Mouse (Mus musculus): Measurements from ENCODE around the gene Hoxa5. TPM values are rescaled to one million over a fixed set of nuclear protein-coding genes. Genes with fewer than 3 reads are reported as not detected.

Hoxa5 gene
- polyA plus RNA-seq, 1 experiment from 2014 or later = not detected

- Histone ChIP-seq H3K27ac (ENCODE audit: low read depth, low read length) (no peak overlapping the region), H3K9ac (ENCODE audit: low read length) (no peak overlapping the region), H3K4me3 (ENCODE audit: low read depth, low read length) (no peak overlapping the region), H3K9me3 (replicated peaks; ENCODE audit: control insufficient read depth, low read length) (no peaks in the 10 kb centered on the region), H3K36me3 (ENCODE audit: control insufficient read depth, insufficient read depth, low read length) (no peaks in the 10 kb centered on the region), H3K4me1 (ENCODE audit: control insufficient read depth, insufficient read depth, low read length) (no peaks in the 10 kb centered on the region), H3K4me2 (ENCODE audit: low read length) (no peak overlapping the region), H3K27me3 (replicated peaks; ENCODE audit: control insufficient read depth, insufficient read depth, low read length) (peaks cover 94% of the 10 kb centered on the region)
- DNase-seq (ENCODE audit: low spot score) (no peak), ATAC-seq (no peak)
- WGBS = 13% methylated on average over 6 of the region's 6 CpGs
These were observed 31.5 kb upstream of the Hoxa5 start for GRCm38 (mm10) chr6:52235866-52236265.

DNA sequence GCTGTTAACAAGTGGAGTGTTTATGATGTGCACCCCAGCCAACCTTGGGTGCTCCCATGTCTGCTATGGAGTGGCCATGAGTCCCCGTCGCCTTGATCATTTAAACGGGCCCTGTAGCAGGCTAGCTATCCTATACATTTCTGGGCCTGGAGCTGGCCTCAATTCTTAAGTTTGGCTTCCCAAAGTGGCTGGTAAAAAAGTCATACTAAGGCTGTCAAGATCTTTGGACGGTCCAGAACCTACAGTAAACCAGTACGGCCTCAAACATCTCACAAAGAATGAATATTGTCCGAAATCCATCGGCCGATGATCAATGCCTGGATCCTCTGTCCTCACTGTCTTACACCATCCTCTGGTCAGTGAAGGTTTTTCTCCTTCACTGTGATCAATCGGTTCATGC is 30.9 kb upstream of the Hoxa5 start:
- H3K9ac ChIP-seq (ENCODE audit: low read length) = no peak overlapping the region
- DNase-seq (ENCODE audit: low spot score) (no peak), ATAC-seq (no peak)
- H3K4me1 ChIP-seq (ENCODE audit: control insufficient read depth, insufficient read depth, low read length) = no peaks in the 10 kb centered on the region
- no peak overlapping the region for H3K27ac ChIP-seq (ENCODE audit: low read depth, low read length)
- 30% methylated on average over 9 of the region's 9 CpGs for WGBS
- H3K4me2 ChIP-seq (ENCODE audit: low read length) = no peak overlapping the region
- no peaks in the 10 kb centered on the region for H3K36me3 ChIP-seq (ENCODE audit: control insufficient read depth, insufficient read depth, low read length)
- no peak overlapping the region for H3K4me3 ChIP-seq (ENCODE audit: low read depth, low read length)
- no peaks in the 10 kb centered on the region for H3K9me3 ChIP-seq (replicated peaks; ENCODE audit: control insufficient read depth, low read length)
- H3K27me3 ChIP-seq (replicated peaks; ENCODE audit: control insufficient read depth, insufficient read depth, low read length) = peaks cover 93% of the 10 kb centered on the region

DNA sequence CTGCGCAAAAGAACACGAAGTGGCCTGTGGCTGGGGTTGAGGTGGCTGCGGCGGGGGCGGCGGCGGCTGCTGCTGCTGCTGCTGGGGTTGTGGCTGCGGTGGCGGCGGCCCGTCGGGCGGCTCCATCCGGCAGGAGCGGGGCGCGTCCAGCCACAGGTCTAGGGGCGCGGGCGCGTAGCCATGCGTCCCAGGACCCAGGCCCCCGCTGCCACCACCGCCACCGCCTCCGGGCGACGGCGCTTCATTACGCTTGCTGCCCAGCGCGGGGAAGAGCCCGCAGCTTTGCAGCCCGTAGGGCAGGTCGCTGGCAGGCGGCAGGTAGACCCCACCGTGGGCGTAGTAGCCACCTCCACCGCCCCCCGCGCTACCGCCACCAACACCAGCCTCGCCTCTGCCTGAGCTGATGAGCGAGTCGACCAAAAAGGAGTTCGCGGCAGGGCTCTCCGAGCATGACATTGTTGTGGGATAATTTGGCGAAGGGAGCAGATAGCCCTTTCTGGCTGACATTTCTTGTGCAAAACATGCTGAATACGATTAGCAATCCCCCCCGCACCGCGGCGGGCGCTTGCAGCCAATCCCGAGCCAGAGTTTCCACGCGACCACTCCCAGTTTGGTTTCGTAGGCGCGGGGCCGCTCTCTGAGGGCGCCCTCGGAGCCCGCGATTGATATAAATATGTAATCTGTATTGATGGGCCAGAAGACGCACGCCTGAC is 30.2 kb upstream of the Hoxa5 start:
- Histone ChIP-seq H3K4me1 (ENCODE audit: control insufficient read depth, insufficient read depth, low read length) (no peaks in the 10 kb centered on the region), H3K9ac (ENCODE audit: low read length) (no peak overlapping the region), H3K36me3 (ENCODE audit: control insufficient read depth, insufficient read depth, low read length) (no peaks in the 10 kb centered on the region), H3K4me2 (ENCODE audit: low read length) (no peak overlapping the region), H3K4me3 (ENCODE audit: low read depth, low read length) (no peak overlapping the region), H3K27ac (ENCODE audit: low read depth, low read length) (no peak overlapping the region), H3K27me3 (replicated peaks; ENCODE audit: control insufficient read depth, insufficient read depth, low read length) (peaks cover 92% of the 10 kb centered on the region), H3K9me3 (replicated peaks; ENCODE audit: control insufficient read depth, low read length) (no peaks in the 10 kb centered on the region)
- ATAC-seq (no peak), DNase-seq (ENCODE audit: low spot score) (no peak)
- under 1% methylated on average over 61 of the region's 68 CpGs for WGBS

DNA sequence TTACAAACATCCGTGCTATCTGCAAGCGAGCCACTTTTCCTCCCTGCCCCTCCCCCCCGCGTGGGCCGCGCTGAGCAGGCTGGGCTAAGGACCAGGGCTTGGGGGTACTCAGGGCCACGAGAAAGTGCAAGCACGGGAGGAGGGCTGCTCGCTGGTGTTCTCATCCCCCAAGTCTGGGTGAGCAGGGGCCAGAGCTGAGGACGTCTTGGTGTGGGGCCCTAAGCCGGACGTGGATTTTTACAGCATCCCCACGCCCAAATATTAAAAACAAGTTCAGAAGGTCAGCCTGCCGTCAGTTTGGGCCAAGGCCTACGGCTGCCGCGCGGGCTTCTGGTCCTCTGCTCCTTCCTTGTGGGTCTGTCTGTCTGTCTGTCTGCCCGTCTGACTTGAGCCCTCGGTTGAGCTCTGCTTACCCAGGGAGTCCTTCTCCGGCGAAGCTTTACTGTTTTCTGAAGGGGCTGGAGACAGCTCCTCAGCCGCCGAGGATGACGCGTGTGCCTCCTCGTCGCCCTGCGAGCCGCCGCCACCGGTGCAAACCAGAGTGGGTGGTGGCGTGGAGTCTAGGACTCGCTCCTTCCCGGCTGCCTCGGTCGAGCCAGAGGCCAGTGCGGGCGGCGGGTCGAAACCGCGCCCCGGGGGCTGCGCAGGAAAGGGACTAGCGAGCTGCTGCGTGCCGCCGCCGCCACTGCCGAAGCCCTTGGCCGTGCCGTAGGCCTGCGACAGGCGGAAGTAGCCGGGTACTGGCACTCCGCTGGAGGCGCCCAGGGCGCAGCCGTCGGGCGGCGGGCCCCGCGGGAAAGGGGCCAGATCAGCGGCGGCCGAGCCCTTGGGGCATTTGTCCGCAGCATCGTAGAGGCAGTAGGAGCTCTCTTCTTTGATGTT is 29.4 kb upstream of the Hoxa5 start:
- Histone ChIP-seq H3K36me3 (ENCODE audit: control insufficient read depth, insufficient read depth, low read length) (no peaks in the 10 kb centered on the region), H3K27me3 (replicated peaks; ENCODE audit: control insufficient read depth, insufficient read depth, low read length) (peaks cover 94% of the 10 kb centered on the region), H3K4me1 (ENCODE audit: control insufficient read depth, insufficient read depth, low read length) (no peaks in the 10 kb centered on the region), H3K4me3 (ENCODE audit: low read depth, low read length) (no peak overlapping the region), H3K9me3 (replicated peaks; ENCODE audit: control insufficient read depth, low read length) (no peaks in the 10 kb centered on the region), H3K9ac (ENCODE audit: low read length) (no peak overlapping the region), H3K4me2 (ENCODE audit: low read length) (no peak overlapping the region), H3K27ac (ENCODE audit: low read depth, low read length) (no peak overlapping the region)
- no peak for ATAC-seq
- WGBS = 1% methylated on average over 68 of the region's 70 CpGs
- DNase-seq (ENCODE audit: low spot score) = no peak

- no peak overlapping the region for H3K27ac ChIP-seq (ENCODE audit: low read depth, low read length)
- H3K4me2 ChIP-seq (ENCODE audit: low read length) = no peak overlapping the region
- ATAC-seq (no peak), DNase-seq (ENCODE audit: low spot score) (no peak)
- no peak overlapping the region for H3K4me3 ChIP-seq (ENCODE audit: low read depth, low read length)
- H3K4me1 ChIP-seq (ENCODE audit: control insufficient read depth, insufficient read depth, low read length) = no peaks in the 10 kb centered on the region
- no peak overlapping the region for H3K9ac ChIP-seq (ENCODE audit: low read length)
- no peaks in the 10 kb centered on the region for H3K36me3 ChIP-seq (ENCODE audit: control insufficient read depth, insufficient read depth, low read length)
- 2% methylated on average over 23 of the region's 23 CpGs for WGBS
- no peaks in the 10 kb centered on the region for H3K9me3 ChIP-seq (replicated peaks; ENCODE audit: control insufficient read depth, low read length)
- H3K27me3 ChIP-seq (replicated peaks; ENCODE audit: control insufficient read depth, insufficient read depth, low read length) = peaks cover 93% of the 10 kb centered on the region
These were observed 28.7 kb upstream of the Hoxa5 start for GRCm38 (mm10) chr6:52232984-52233545.

DNA sequence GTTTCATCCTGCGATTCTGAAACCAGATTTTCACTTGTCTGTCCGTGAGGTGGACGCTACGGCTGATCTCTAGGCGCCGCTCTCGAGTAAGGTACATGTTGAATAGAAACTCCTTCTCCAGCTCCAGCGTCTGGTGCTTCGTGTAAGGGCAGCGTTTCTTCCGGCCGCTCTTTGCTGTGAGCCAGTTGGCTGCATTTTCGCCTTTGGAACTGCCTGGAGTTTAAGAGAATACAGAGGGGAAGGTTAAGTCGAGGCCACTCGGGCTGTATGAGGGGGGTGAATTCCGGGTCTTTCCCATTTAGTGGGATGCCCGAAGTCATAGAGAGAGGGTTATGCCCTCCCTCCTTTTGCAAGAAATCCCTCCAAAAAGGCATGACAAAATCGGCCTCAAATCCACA is 28.2 kb upstream of the Hoxa5 start:
- peaks cover 93% of the 10 kb centered on the region for H3K27me3 ChIP-seq (replicated peaks; ENCODE audit: control insufficient read depth, insufficient read depth, low read length)
- ATAC-seq (no peak), DNase-seq (ENCODE audit: low spot score) (no peak)
- no peak overlapping the region for H3K27ac ChIP-seq (ENCODE audit: low read depth, low read length)
- H3K9ac ChIP-seq (ENCODE audit: low read length) = no peak overlapping the region
- WGBS = under 1% methylated on average over 18 of the region's 18 CpGs
- no peaks in the 10 kb centered on the region for H3K9me3 ChIP-seq (replicated peaks; ENCODE audit: control insufficient read depth, low read length)
- no peaks in the 10 kb centered on the region for H3K4me1 ChIP-seq (ENCODE audit: control insufficient read depth, insufficient read depth, low read length)
- no peaks in the 10 kb centered on the region for H3K36me3 ChIP-seq (ENCODE audit: control insufficient read depth, insufficient read depth, low read length)
- no peak overlapping the region for H3K4me3 ChIP-seq (ENCODE audit: low read depth, low read length)
- no peak overlapping the region for H3K4me2 ChIP-seq (ENCODE audit: low read length)

DNA sequence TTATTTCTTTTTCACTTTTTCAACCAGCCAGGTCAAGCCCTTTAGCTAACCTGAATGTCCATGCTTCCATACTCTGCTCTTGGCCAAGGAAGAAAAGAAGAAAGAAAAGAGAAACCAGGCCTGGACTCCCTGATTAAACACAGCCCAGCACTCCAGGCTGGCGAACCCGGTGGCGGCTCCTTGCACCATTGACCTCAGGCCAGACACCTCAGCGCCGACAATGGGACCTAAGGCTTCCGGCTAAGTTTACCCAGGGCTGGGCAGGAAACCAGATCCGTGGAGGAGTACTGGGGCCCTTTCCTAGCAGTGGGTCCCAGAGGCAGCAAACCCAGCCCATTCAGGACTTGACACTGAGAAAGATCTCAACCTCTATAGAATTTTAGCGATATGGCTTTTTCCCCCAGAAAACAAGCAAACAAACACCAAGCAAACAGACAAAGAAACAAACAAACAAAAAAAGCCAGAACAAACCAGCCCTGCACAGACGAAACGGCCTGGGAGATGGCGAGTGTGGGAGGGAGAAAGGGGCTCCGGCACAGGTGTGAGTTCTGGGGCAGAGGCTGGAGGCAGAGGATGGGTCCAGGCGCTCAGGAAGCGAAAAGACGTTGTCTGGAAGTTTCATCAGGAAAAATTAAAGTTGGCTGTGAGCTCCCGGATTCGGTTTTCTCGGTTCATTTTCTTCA is 27.6 kb upstream of the Hoxa5 start:
- WGBS = under 1% methylated on average over 18 of the region's 18 CpGs
- no peak for ATAC-seq

GRCm38 (mm10) chr6:52230516-52231165 is 26.3 kb upstream of the Hoxa5 start, which contains the start of gene Hoxa9:
Gene Hoxa9 (minus strand): TSS chr6:52231089.
- Histone ChIP-seq H3K4me3 (ENCODE audit: low read depth, low read length) (no peak within 1 kb of the TSS), H3K9me3 (replicated peaks; ENCODE audit: control insufficient read depth, low read length) (no peaks in the 10 kb centered on the region), H3K9ac (ENCODE audit: low read length) (no peak within 1 kb of the TSS), H3K27me3 (replicated peaks; ENCODE audit: control insufficient read depth, insufficient read depth, low read length) (peaks cover 93% of the 10 kb centered on the region), H3K4me2 (ENCODE audit: low read length) (no peak within 1 kb of the TSS), H3K27ac (ENCODE audit: low read depth, low read length) (no peak within 1 kb of the TSS), H3K36me3 (ENCODE audit: control insufficient read depth, insufficient read depth, low read length) (no peaks in the 10 kb centered on the region), H3K4me1 (ENCODE audit: control insufficient read depth, insufficient read depth, low read length) (no peaks in the 10 kb centered on the region)
- ATAC-seq = no peak
- DNase-seq (ENCODE audit: low spot score) = no peak
- 1% methylated on average over 14 of the region's 36 CpGs for WGBS

More for the DNA sequence above, 27.6 kb upstream of the Hoxa5 start:
- Histone ChIP-seq H3K36me3 (ENCODE audit: control insufficient read depth, insufficient read depth, low read length) (no peaks in the 10 kb centered on the region), H3K4me1 (ENCODE audit: control insufficient read depth, insufficient read depth, low read length) (no peaks in the 10 kb centered on the region), H3K4me2 (ENCODE audit: low read length) (no peak overlapping the region), H3K4me3 (ENCODE audit: low read depth, low read length) (no peak overlapping the region), H3K9me3 (replicated peaks; ENCODE audit: control insufficient read depth, low read length) (no peaks in the 10 kb centered on the region), H3K27me3 (replicated peaks; ENCODE audit: control insufficient read depth, insufficient read depth, low read length) (peaks cover 93% of the 10 kb centered on the region), H3K27ac (ENCODE audit: low read depth, low read length) (no peak overlapping the region), H3K9ac (ENCODE audit: low read length) (no peak overlapping the region)
- no peak for DNase-seq (ENCODE audit: low spot score)

Data from forebrain, embryonic 14.5 days (tissue).